Mouse (Mus musculus) gastrocnemius, adult 18-20 months (tissue): ENCODE measurements at regions not wholly inside any gene's neighbourhood (a gene's known extent, or its start where the extent isn't known, plus 50 kb on each side); places are given as distances from the start of the nearest gene placed in this dataset.

Source experiments
- DNase-seq: peaks from one replicate; pipeline ENCODE4 v3.0.0; 2021; ENCODE audit warnings: low spot score

DNA sequence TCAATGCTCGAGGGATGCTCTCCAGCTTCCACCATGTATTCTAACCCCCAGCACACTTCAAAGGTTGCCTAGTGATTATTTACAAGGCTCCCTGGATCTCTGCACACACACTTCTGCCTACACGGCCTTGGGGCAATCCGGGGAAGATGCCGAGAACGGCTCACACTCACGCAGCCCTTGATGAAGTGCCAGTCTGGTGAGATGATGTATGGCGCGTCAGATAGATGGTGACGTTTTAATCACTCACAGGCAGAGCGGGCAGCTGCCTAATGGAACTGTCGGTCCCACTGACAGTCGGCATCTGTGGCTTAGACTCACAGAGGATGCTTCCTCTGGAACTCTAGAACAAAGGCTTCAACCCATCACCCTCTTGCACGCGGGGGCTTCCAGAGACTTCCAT, 66.9 kb upstream of the Kazn start:
- DNase-seq = no peak

GRCm38 (mm10) chr4:142303374-142304020, 64.3 kb upstream of the Kazn start:
- no peak for DNase-seq

- DNase-seq = no peak
Observed at GRCm38 (mm10) chr4:142302724-142303120, 63.5 kb upstream of the Kazn start.

DNA sequence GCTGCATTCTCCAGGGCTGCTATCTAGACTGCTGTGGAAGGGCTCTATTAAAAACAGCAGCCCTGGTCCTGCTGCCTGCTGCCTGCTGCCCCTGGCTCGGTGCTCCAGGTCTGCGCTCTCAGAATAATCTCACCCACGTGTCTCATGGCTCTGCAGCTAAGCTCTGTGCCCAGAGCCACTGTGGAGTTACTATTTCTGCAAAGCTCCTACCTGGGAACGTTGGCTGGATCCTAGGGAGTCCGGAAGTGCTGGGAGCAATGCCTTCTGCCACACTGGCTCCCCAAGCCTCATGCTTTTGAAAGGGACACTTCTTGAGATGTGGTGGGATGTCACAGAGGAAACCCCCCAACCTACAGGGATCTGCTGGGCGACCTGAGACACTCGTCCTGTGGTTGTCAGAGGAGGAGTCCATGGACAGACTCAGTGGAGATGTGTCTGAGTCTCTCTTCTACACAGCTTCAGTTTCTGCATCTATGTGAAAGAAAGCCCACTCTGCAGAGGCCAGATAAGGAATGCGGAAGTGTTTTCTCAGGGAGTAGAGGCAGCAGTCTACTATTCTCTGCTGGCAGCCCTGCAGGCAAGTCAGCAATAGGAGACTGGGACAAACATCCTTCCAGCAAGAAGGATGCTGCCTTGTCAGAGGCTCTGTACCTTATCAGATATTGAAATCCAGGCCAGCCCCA, 63.0 kb upstream of the Kazn start:
- DNase-seq = no peak

GRCm38 (mm10) chr4:142298770-142299337, 59.7 kb upstream of the Kazn start:
- no peak for DNase-seq

- DNase-seq = no peak
Observed at GRCm38 (mm10) chr4:142292760-142293159, 53.6 kb upstream of the Kazn start.

GRCm38 (mm10) chr4:142292334-142292733, 53.1 kb upstream of the Kazn start:
- no peak for DNase-seq

DNA sequence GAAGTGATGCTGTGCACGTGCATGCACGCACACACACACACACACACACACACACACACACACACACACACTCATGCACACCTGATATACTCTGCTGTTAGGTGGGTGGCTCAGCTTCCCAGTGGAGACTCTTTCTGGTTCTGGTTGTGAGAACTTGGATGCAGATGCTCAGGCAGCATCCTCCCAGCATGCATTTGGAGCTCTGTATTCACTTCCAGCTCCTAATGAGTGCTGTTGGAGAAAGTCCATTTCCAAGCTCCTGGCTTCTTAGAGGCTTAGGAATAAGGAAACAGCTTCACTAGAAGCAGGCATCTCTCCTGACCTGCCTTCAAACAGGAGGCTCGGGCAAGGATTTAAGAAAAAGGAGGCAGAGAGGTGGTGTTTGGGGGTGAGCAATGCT, 52.2 kb upstream of the Kazn start:
- DNase-seq = no peak
